Mouse (Mus musculus) Patski (cell line): ENCODE measurements around the gene Gm26741. TPM values are rescaled to one million over a fixed set of nuclear protein-coding genes. Genes with fewer than 3 reads are reported as not detected.
A peak's percentile ranks its signal among the peaks of the same experiment; 100 is the strongest.
"Not testable (repeated sequence)": the region's sequence is repeated elsewhere in the genome, so short reads cannot be mapped to it uniquely, and the experiment has no call there.

Source experiments
- ATAC-seq: fragments of 100-300 bp; one replicate; pipeline ENCODE4 v1.8.0; 2021
- CTCF ChIA-PET: fragments of 350-600 bp; sonication (Branson Sonifier 250); formaldehyde crosslinking; loops from one replicate; lab custom pipeline; 2022; ENCODE audit warnings: inconsistent platforms; lab: Charles Lee
- POLR2A ChIA-PET: fragments of 350-600 bp; sonication (Branson Sonifier 250); formaldehyde crosslinking; loops from one replicate; lab custom pipeline; 2022; ENCODE audit warnings: antibody characterized with exemption, inconsistent platforms; lab: Charles Lee
- DNase-seq: peaks from one replicate; pipeline ENCODE4 v3.0.0-alpha.2; 2011; ENCODE audit warnings: low read depth, low spot score
- H3K27me3 ChIP-seq: fragments of 371-371 bp; one replicate; pipeline ENCODE4 v1.5.1; 2021
- CTCF ChIP-seq: fragments of 100-300 bp; IDR thresholded peaks from one replicate; pipeline ENCODE4 v1.5.1; 2021
- in situ Hi-C: fragments of 300-500 bp; cut with MboI; formaldehyde crosslinking; loops from 3 replicates; pipeline ENCODE4 v1.11.1; 2018; ENCODE audit warnings: low pct_unique_long_range_greater_than_20kb, mixed read lengths
- polyA plus RNA-seq: library from polyadenylated mRNA; unstranded; gene quantifications from one replicate; pipeline ENCODE4 v1.2.3, GENCODE M21; 2021

Gm26741 gene
- not detected for polyA plus RNA-seq

DNA sequence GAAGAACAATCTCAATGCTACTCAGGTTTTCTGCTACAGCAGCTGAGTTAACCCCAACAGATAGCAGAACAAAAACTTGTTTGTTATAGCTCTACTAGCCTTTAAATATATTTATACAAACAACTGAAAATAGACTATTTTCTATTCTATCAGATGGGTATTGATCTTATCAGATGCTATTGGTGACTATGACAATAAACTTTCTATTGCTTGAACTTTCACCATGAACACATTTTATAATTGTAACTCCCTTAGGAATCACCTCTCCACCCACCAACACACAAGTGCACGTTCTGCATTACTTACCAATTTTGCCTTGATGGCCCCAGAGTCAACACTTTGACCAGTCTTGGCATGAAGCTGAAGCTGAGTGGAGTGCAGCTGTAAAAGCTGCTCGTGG lies at the start of gene Gm26741:
Gene Gm26741 (plus strand): TSS at position 301 of the 400 bp plus-strand sequence.
- CTCF ChIA-PET: interaction anchor here (1.0 to 1.8 kb wide), 3 partner anchors 19 to 141 kb away, joined by 3 to 4 read pairs (median 3); no protein-coding TSS in a partner anchor
- H3K27me3 ChIP-seq: no peaks in the 10 kb centered on the region
- in situ Hi-C loops: no loop called here
- no peak for TF ChIP-seq CTCF
- DNase-seq: no peak
- POLR2A ChIA-PET: no interaction called here
- no peak for ATAC-seq

DNA sequence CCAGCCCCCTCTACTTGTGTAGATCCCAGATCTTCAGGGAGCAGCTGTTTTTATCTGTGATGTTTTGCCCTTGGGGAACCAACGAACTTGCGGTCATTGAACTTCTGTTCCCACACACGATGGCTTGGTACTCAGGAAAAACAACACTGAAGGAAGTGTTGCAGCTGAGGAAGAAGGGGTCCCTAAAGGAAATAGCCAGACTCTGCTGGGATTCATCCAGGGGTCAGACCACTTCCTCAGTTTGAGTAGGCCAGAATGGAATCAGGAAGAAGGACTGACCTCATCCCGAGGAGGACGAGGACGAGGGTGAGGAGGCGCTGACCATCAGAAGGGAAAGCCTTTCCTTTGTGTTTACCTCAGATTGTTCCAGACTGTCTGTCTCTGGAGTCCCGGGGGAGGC lies 49.4 kb upstream of the Gm26741 start:
- POLR2A ChIA-PET: no interaction called here
- CTCF ChIA-PET: no interaction called here
- ATAC-seq (no peak), DNase-seq (no peak)
- no peak for TF ChIP-seq CTCF
- no peaks in the 10 kb centered on the region for H3K27me3 ChIP-seq
- in situ Hi-C loops: no loop called here

DNA sequence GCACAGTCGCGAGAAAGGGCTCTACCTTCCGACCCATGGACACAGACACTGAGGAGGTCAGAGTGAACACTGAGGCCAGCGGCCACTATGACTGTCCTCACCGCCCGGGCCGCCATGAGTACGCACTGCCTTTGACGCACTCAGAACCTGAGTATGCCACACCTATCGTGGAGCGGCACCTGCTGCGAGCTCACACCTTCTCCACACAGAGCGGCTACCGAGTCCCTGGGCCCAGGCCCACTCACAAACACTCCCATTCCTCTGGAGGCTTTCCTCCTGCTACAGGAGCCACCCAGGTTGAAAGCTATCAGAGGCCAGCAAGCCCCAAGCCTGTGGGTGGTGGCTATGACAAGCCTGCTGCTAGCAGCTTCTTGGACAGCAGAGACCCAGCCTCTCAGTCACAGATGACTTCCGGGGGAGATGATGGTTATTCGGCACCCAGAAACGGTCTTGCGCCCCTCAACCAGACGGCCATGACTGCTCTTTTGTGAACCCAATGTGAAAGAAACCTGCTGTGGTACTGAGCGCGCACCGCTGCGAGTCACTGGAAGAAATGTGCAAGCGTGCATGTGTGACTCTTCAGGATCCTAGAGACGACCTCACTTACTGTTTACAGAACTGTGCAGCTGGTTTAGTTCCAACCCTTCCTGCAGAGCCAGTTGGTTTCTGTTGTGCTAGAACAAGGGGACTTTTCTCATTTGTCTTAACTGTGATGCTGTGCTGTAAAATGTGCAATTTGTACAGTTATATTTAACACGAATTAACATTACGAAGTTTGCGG lies 38.9 kb upstream of the Gm26741 start:
- TF ChIP-seq CTCF: no peak
- no peak for ATAC-seq
- DNase-seq: no peak
- POLR2A ChIA-PET: no interaction called here
- H3K27me3 ChIP-seq: no peaks in the 10 kb centered on the region
- in situ Hi-C loops: no loop called here
- CTCF ChIA-PET: interaction anchor here (1.1 to 1.7 kb wide), 2 partner anchors 9 to 103 kb away, joined by 3 to 4 read pairs; no protein-coding TSS in a partner anchor

DNA sequence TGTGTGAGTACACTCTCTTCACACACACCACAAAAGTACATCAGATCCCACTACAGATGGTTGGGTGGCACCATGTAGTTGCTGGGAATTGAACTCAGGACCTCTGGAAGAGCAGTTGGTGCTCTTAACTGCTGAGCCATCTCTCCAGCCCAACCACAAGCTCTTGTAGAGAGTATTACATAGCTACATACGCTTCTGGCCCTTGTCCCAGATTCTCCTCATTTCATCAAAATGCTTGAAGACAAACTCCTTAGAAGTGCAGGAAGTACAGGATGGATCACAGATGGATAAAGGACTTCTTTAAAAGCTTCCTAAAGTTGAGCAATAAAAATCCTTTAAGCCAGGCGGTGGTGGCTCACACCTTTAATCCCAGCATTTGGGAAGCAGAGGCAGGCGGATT lies 36.6 kb upstream of the Gm26741 start:
- ChIA-PET POLR2A (no interaction called here), CTCF (interaction anchor here (1.0 kb wide), 1 partner anchor 106 kb away, joined by 3 read pairs; no protein-coding TSS in a partner anchor)
- no peak for TF ChIP-seq CTCF
- in situ Hi-C loops: no loop called here
- ATAC-seq: no peak
- no peaks in the 10 kb centered on the region for H3K27me3 ChIP-seq
- DNase-seq: no peak

DNA sequence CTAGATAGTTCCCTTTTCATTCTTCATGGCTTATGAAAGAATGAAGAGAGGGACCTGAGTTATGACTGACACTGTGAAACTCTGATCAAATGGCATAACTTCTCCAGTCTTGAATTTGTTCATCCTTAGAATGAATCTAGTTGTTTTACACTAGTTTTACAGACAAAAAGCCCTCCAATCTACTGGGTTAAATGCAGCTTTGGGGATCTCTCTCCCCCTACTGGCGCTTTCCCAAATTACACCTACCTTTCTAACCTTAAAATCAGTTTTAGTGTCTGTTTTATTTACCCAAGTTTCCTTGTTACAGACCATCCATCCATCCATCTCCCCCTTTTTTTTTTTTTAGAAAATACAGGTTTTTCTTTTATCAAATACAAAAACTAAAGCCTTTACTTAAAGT lies 27.6 kb upstream of the Gm26741 start:
- ChIA-PET CTCF (interaction anchor here (0.8 to 2.4 kb wide), 10 partner anchors 46 to 227 kb away, joined by 3 to 22 read pairs (median 3); partner anchors contain the start of gene Dcbld1), POLR2A (no interaction called here)
- peak; percentile 64 for TF ChIP-seq CTCF
- in situ Hi-C loops: loop anchor here (5.0 kb wide), 1 partner anchor 104 kb away; no protein-coding TSS in a partner anchor
- ATAC-seq (no peak), DNase-seq (peak; percentile 6)
- no peaks in the 10 kb centered on the region for H3K27me3 ChIP-seq

DNA sequence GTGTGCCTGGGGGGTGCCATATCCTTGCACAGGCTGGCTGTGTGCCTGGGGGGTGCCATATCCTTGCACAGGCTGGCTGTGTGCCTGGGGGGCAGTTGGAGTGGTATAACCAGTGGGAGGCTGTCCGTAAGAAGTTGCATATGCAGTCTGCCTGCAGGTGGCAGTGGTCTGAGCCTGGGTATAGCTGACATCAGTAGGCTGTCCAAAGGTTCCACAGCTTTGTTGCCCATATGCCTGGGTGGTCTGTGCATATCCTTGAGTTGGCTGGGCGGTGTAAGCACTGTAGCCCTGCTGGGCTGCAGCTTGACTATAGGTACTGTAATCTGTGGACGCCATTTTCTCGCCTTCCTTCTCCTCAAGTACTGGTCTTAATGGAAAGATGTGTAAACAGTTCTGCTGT lies 15.2 kb upstream of the Gm26741 start:
- DNase-seq, H3K27me3 ChIP-seq, CTCF ChIA-PET, POLR2A ChIA-PET, ATAC-seq, in situ Hi-C loops: not testable (repeated sequence)

DNA sequence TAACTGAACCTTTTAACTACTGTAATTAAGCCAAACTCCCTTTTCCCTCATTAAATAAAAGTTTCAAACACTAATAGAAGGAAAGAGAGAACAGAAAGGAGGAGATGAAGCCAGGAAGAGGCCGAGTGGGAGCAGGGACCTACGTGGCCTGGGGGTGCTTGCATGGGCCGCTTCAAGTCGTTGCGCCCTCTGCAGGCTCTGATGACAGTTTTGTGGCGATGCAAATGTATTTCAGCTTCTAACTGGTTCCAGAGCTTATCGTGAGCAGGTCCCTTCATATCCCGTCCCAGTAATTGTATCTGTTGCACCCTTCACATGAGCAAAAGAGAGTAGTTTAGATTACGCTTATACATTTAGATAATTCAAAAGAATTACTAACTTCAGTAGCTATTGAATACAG lies 5.4 kb upstream of the Gm26741 start:
- CTCF ChIA-PET: interaction anchor here (1.4 to 1.5 kb wide), 2 partner anchors 10 to 13 kb away, joined by 3 to 7 read pairs; no protein-coding TSS in a partner anchor
- no peaks in the 10 kb centered on the region for H3K27me3 ChIP-seq
- DNase-seq (no peak), ATAC-seq (no peak)
- in situ Hi-C loops: no loop called here
- TF ChIP-seq CTCF: no peak
- POLR2A ChIA-PET: interaction anchor here (1.0 kb wide), 1 partner anchor 9 kb away, joined by 3 read pairs; no protein-coding TSS in a partner anchor

DNA sequence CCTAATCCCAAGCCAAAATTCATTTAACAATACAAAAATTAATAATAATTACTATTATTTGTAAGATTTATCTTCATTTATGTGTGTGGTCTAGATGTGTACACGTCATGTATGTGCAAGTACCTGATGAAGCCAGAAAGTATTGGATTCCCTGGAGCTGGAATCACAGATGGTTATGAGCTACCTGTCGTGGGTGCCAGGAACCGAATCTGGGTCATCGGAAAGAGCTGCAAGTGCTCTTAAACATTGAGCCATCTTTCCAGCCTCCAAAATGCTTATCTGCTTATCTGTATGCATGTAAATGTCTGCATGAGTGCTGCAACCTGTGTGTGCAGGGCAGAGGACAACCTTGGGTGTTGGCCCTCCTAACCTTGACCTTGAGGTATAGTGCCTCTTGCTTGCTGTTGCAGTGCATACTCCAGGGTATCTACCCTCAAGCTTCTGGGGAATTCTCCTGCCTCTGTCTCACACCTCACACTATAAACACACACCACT lies 1.7 kb downstream of the Gm26741 start:
- ChIA-PET CTCF (interaction anchor here (3.0 kb wide), 1 partner anchor 20 kb away, joined by 11 read pairs; no protein-coding TSS in a partner anchor), POLR2A (no interaction called here)
- no peak for DNase-seq
- in situ Hi-C loops: no loop called here
- TF ChIP-seq CTCF: no peak
- no peaks in the 10 kb centered on the region for H3K27me3 ChIP-seq
- no peak for ATAC-seq

DNA sequence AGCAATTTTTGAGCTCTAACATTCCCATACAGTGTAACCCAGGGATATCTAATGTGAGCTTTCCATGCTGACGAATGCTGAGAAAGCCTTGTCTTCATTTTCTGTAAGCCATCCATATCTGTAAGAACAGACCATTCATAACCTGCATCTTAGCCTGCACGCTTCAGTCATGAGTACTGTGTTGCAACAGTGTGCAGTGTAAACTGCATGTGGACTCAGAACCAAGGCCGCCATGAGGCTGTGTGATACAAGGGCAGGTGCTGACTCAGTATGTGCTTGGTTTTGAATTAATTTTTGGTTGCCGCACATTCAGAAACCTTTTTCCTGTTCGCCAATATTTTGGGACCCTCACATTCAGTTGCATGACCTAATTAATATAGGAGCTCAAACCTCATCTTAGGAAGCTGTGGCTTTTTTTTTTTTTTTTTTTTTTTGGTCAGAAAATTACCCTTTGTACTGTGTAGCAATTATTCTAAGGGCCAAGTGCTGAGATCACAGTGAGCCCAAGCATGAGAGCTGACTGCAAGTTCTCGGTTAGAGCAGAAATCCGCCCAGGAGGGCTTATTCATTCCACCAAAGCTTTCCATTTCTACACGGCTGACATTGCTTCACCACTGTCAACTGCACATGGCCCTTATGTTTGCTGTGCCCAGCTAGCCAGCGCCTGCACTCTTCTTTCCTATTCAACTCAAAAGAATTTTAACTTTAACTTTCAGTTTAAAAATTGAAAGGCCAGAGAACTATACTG lies 2.5 kb downstream of the Gm26741 start:
- no peak for ATAC-seq
- no peaks in the 10 kb centered on the region for H3K27me3 ChIP-seq
- no peak for DNase-seq
- in situ Hi-C loops: no loop called here
- CTCF ChIA-PET: interaction anchor here (1.2 to 3.0 kb wide), 2 partner anchors 16 to 20 kb away, joined by 3 to 11 read pairs; no protein-coding TSS in a partner anchor
- POLR2A ChIA-PET: interaction anchor here (0.6 kb wide), 1 partner anchor 15 kb away, joined by 3 read pairs; no protein-coding TSS in a partner anchor
- TF ChIP-seq CTCF: no peak

DNA sequence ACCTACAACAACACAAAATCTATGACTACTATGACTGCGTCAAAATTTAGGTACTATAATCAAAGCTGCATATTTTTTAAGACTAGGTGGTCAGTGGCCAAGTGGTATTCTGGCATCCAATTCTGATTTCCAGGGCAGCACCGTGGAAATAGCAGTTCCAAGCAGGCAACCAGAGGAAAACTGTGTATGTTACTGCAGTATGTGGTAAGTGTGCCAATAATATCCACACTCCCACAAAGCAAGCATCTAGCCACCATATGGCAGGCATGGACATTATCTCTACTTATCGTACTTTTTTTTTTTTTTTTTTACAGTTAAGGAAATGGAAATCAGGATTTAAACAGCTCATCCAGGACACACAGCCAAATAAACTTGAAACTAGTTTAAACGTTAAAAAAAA lies 9.8 kb downstream of the Gm26741 start:
- in situ Hi-C loops: no loop called here

More for the DNA sequence above, 9.8 kb downstream of the Gm26741 start:
- ChIA-PET CTCF (no interaction called here), POLR2A (interaction anchor here (0.7 kb wide), 1 partner anchor 74 kb away, joined by 3 read pairs; no protein-coding TSS in a partner anchor)
- H3K27me3 ChIP-seq: no peaks in the 10 kb centered on the region
- ATAC-seq (no peak), DNase-seq (no peak)
- TF ChIP-seq CTCF: no peak
